In genomic region chr13:48545476-48546281, GRCm38 (mm10) we compare ENCODE assay signal across 8 mouse cellular contexts. TPM values are rescaled to one million over a fixed set of nuclear protein-coding genes. Genes with fewer than 3 reads are reported as not detected.
DNase-seq lines count a peak whose midpoint lies in the region; ATAC-seq lines count a peak whose summit lies in the region.

No protein-coding gene starts in this region.

- H3K27ac ChIP-seq in heart, embryonic 10.5 days = peak overlapping the region; percentile 100
- H3K27ac ChIP-seq in kidney, embryonic 15.5 days = peak overlapping the region; percentile 100

- peaks cover 29% of the 10 kb centered on the region for H3K4me1 ChIP-seq in heart, embryonic 10.5 days
- H3K4me1 ChIP-seq in kidney, embryonic 15.5 days = peaks cover 30% of the 10 kb centered on the region

- WGBS in heart, embryonic 10.5 days = 1% methylated on average over 53 of the region's 72 CpGs
- under 1% methylated on average over 51 of the region's 72 CpGs for WGBS in kidney, embryonic 15.5 days

- peak; percentile 87 for ATAC-seq in erythroblast, adult 5-6 weeks (replicated peaks; ENCODE audit: low FRiP score, poor library complexity, severe bottlenecking)
- ATAC-seq in kidney, embryonic 15.5 days (replicated peaks; ENCODE audit: low FRiP score) = peak; percentile 92
- peak; percentile 88 for ATAC-seq in monocyte, adult 5-6 weeks (replicated peaks; ENCODE audit: insufficient number of reproducible peaks, low FRiP score, low TSS enrichment, poor library complexity, severe bottlenecking)

- H3K4me3 ChIP-seq in heart, embryonic 10.5 days = peak overlapping the region; percentile 92
- peak overlapping the region; percentile 95 for H3K4me3 ChIP-seq in kidney, embryonic 15.5 days (replicated peaks)

- peak; percentile 95 for DNase-seq in B cell, adult 2 months
- DNase-seq in brain, adult 2 months (ENCODE audit: low read depth, low spot score) = peak; percentile 100
- DNase-seq in heart, embryonic 10.5 days (ENCODE audit: low spot score) = peak; percentile 99
- peak; percentile 99 for DNase-seq in liver
- DNase-seq in spleen, postnatal 4 days (ENCODE audit: low spot score in 2 of 2) = peak; percentile 96 to 97

- H3K36me3 ChIP-seq in heart, embryonic 10.5 days = no peaks in the 10 kb centered on the region
- H3K36me3 ChIP-seq in kidney, embryonic 15.5 days = 0 out of 2 replicates have a peak, but pooled peaks cover 3% of the 10 kb centered on the region

- no peaks in the 10 kb centered on the region for H3K9me3 ChIP-seq in heart, embryonic 10.5 days
- H3K9me3 ChIP-seq in kidney, embryonic 15.5 days (replicated peaks) = no peaks in the 10 kb centered on the region

- no peaks in the 10 kb centered on the region for H3K27me3 ChIP-seq in heart, embryonic 10.5 days (ENCODE audit: insufficient read depth, poor library complexity, severe bottlenecking)
- no peaks in the 10 kb centered on the region for H3K27me3 ChIP-seq in kidney, embryonic 15.5 days

- peak overlapping the region; percentile 66 for H3K4me2 ChIP-seq in kidney, embryonic 15.5 days

- peak overlapping the region; percentile 99 for H3K9ac ChIP-seq in kidney, embryonic 15.5 days

RNA-seq across cellular contexts. Expression of gene A830005F24Rik, which starts 32.3 kb away (rescaled TPM):
- total RNA-seq in erythroblast, adult 5-6 weeks (2015; ENCODE audit: low replicate concordance) = 1.9 TPM in 1 of 2 replicates, not detected in the other
- total RNA-seq in erythroblast, adult 5-6 weeks (2017; ENCODE audit: low replicate concordance) = not detected in 2 replicates
- 1.6 and 2.0 TPM in 2 replicates for polyA plus RNA-seq in heart, embryonic 10.5 days (2016; fragmentation: Nextera tagmentation; extraction: Ambion mirVana)
- 1.2 and 1.5 TPM in 2 replicates for polyA plus RNA-seq in kidney, embryonic 15.5 days (2015; fragmentation: Nextera tagmentation; extraction: Ambion mirVana)
- 0.95 to 1.7 TPM (median 1.3 TPM) in 3 replicates for total RNA-seq in monocyte, adult 5-6 weeks (2017)

RNA-seq across cellular contexts. Expression of gene Zfp169, which starts 32.4 kb away (rescaled TPM):
- 0.63 and 4.8 TPM in 2 replicates for total RNA-seq in erythroblast, adult 5-6 weeks (2015; ENCODE audit: low replicate concordance)
- 0.98 and 2.9 TPM in 2 replicates for total RNA-seq in erythroblast, adult 5-6 weeks (2017; ENCODE audit: low replicate concordance)
- 2.7 and 3.6 TPM in 2 replicates for polyA plus RNA-seq in heart, embryonic 10.5 days (2016; fragmentation: Nextera tagmentation; extraction: Ambion mirVana)
- polyA plus RNA-seq in kidney, embryonic 15.5 days (2015; fragmentation: Nextera tagmentation; extraction: Ambion mirVana) = 3.5 and 3.9 TPM in 2 replicates
- total RNA-seq in monocyte, adult 5-6 weeks (2017) = 6.1 to 31.0 TPM (median 8.3 TPM) in 3 replicates

Comparison
In these comparisons a context has a peak if more than half of its experiments do, and no peak if none do; other contexts are left out.
1. Peak in every context shown above with its lines: DNase-seq, ATAC-seq, H3K4me3 ChIP-seq and H3K27ac ChIP-seq.